Mouse (Mus musculus) midbrain, embryonic 13.5 days (tissue): ENCODE results near the gene Sema3e. TPM values are rescaled to one million over a fixed set of nuclear protein-coding genes. Genes with fewer than 3 reads are reported as not detected.

Source experiments
- ATAC-seq: fragments of 200-750 bp; cut with Nextera tagmentation; 2 replicates; pipeline ENCODE4 v1.8.0; 2017; ENCODE audit warnings: mild to moderate bottlenecking, moderate TSS enrichment, moderate library complexity
- H3K27ac ChIP-seq: fragments of 300-500 bp; sonication (generic); 2 replicates; pipeline ENCODE4 v1.5.1; 2015; ENCODE audit warnings: inconsistent platforms, mild to moderate bottlenecking, moderate library complexity
- H3K27me3 ChIP-seq: fragments of 300-500 bp; sonication (generic); 2 replicates; pipeline ENCODE4 v1.6.1; 2015; ENCODE audit warnings: mild to moderate bottlenecking, inconsistent platforms
- H3K36me3 ChIP-seq: fragments of 300-500 bp; sonication (generic); 2 replicates; pipeline ENCODE4 v1.6.1; 2015; ENCODE audit warnings: mild to moderate bottlenecking, inconsistent platforms
- H3K4me1 ChIP-seq: fragments of 300-500 bp; sonication (generic); replicated peaks from 2 replicates; pipeline ENCODE4 v1.6.1; 2015; ENCODE audit warnings: inconsistent platforms
- H3K4me2 ChIP-seq: fragments of 300-500 bp; sonication (generic); replicated peaks from 2 replicates; pipeline ENCODE4 v1.6.1; 2015; ENCODE audit warnings: moderate library complexity, mild to moderate bottlenecking, inconsistent platforms
- H3K4me3 ChIP-seq: fragments of 300-500 bp; sonication (generic); replicated peaks from 2 replicates; pipeline ENCODE4 v1.5.1; 2015; ENCODE audit warnings: mild to moderate bottlenecking, inconsistent platforms
- H3K9ac ChIP-seq: fragments of 300-500 bp; sonication (generic); replicated peaks from 2 replicates; pipeline ENCODE4 v1.6.1; 2015; ENCODE audit warnings: mild to moderate bottlenecking, inconsistent platforms
- H3K9me3 ChIP-seq: fragments of 300-500 bp; sonication (generic); 2 replicates; pipeline ENCODE4 v1.6.1; 2016; ENCODE audit warnings: mild to moderate bottlenecking, inconsistent platforms
- WGBS: fragments of 180-500 bp; shearing (Covaris S2); methylation state at CpG from one replicate; pipeline ENCODE4 v1.1.7; 2015; 5-methylcytosine and 5-hydroxymethylcytosine counted together
- polyA plus RNA-seq: library from polyadenylated mRNA; unstranded; fragments of >200 nt; fragmentation: Nextera tagmentation; extraction: Ambion mirVana; gene quantifications from 2 replicates; pipeline ENCODE4 v1.2.1, GENCODE M21; 2015

The Sema3e gene
- polyA plus RNA-seq, 1 experiment from 2014 or later: 2.0 TPM

GRCm38 (mm10) chr5:14089875-14090608 lies 65.0 kb downstream of the Sema3e start:
- ATAC-seq: no peak
- Histone ChIP-seq H3K27me3 (no peaks in the 10 kb centered on the region), H3K4me2 (no peak overlapping the region), H3K27ac (no peak overlapping the region), H3K9me3 (no peaks in the 10 kb centered on the region), H3K9ac (no peak overlapping the region), H3K36me3 (no peaks in the 10 kb centered on the region), H3K4me3 (no peak overlapping the region), H3K4me1 (peaks cover 8% of the 10 kb centered on the region; the same call in 1 of the 2 replicates)
- 85% methylated on average over 9 of the region's 9 CpGs for WGBS

DNA sequence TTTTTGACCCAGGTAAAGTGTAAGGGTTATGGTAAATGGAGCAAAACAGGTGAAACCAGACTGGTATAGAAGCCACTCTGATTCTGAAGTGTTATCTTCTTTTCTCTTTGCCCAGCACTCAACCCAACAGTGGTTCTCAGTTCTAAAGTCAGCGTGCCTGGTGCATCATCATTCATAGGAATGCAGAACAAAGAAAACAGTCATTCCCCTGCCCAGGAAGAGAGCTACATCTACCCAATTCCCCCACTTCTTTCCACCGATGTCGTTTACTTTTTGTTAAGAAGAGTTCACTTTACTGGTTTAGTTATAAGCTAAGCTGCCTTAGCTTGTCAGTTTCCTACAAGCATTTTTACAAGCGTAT lies 65.5 kb downstream of the Sema3e start:
- Histone ChIP-seq H3K4me3 (no peak overlapping the region), H3K4me2 (no peak overlapping the region), H3K9me3 (no peaks in the 10 kb centered on the region), H3K27me3 (no peaks in the 10 kb centered on the region), H3K27ac (no peak overlapping the region), H3K36me3 (no peaks in the 10 kb centered on the region), H3K4me1 (peaks cover 8% of the 10 kb centered on the region; the same call in 1 of the 2 replicates), H3K9ac (no peak overlapping the region)
- ATAC-seq: no peak
- 94% methylated on average over 4 of the region's 4 CpGs for WGBS

DNA sequence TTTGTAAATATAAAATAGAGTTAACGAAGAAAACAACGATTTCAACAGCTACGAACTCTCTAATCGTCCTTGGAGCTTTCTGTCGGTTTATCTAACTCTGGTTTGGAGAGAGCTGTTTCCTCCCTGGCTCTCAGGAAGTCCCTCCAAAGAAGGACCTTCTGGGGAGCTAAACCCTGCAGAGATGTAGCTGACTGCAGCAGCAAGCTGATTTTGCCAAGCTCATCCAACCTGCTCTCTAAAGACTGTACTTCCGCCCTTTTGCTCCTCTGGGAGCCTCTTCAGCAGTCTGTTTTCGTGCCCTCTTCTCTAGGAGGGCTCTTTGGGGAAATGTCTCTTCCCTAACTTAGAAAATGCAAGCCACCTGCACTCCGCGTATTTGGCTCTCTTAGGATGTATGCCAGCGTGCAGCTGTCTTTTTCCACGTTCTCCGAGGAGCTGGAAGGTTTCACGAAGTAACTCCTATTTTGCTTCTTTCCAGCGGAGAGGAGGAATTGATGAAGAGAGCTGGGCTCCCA lies 67.2 kb downstream of the Sema3e start:
- peaks cover 8% of the 10 kb centered on the region; the same call in 1 of the 2 replicates for H3K4me1 ChIP-seq
- H3K36me3 ChIP-seq: no peaks in the 10 kb centered on the region
- no peaks in the 10 kb centered on the region for H3K27me3 ChIP-seq
- 58% methylated on average over 14 of the region's 14 CpGs for WGBS
- H3K4me3 ChIP-seq: no peak overlapping the region
- peak overlapping the region; percentile 31; the same call in 1 of the 2 replicates for H3K4me2 ChIP-seq
- no peak for ATAC-seq
- no peaks in the 10 kb centered on the region for H3K9me3 ChIP-seq
- no peak overlapping the region for H3K9ac ChIP-seq
- no peak overlapping the region for H3K27ac ChIP-seq

- peaks cover 8% of the 10 kb centered on the region; the same call in 1 of the 2 replicates for H3K4me1 ChIP-seq
- WGBS: 86% methylated on average over 1 of the region's 1 CpGs
- H3K36me3 ChIP-seq: no peaks in the 10 kb centered on the region
- no peak overlapping the region for H3K4me2 ChIP-seq
- no peak overlapping the region for H3K4me3 ChIP-seq
- no peak overlapping the region for H3K27ac ChIP-seq
- H3K9me3 ChIP-seq: no peaks in the 10 kb centered on the region
- no peak for ATAC-seq
- H3K9ac ChIP-seq: no peak overlapping the region
- H3K27me3 ChIP-seq: no peaks in the 10 kb centered on the region
Observed at GRCm38 (mm10) chr5:14096196-14096595, 71.1 kb downstream of the Sema3e start.

GRCm38 (mm10) chr5:14098677-14099076 lies 73.6 kb downstream of the Sema3e start:
- Histone ChIP-seq H3K27ac (no peak overlapping the region), H3K4me3 (no peak overlapping the region), H3K36me3 (no peaks in the 10 kb centered on the region), H3K9me3 (no peaks in the 10 kb centered on the region), H3K9ac (no peak overlapping the region), H3K4me2 (no peak overlapping the region), H3K27me3 (no peaks in the 10 kb centered on the region), H3K4me1 (no peaks in the 10 kb centered on the region)
- WGBS: 93% methylated on average over 3 of the region's 3 CpGs
- ATAC-seq: no peak

DNA sequence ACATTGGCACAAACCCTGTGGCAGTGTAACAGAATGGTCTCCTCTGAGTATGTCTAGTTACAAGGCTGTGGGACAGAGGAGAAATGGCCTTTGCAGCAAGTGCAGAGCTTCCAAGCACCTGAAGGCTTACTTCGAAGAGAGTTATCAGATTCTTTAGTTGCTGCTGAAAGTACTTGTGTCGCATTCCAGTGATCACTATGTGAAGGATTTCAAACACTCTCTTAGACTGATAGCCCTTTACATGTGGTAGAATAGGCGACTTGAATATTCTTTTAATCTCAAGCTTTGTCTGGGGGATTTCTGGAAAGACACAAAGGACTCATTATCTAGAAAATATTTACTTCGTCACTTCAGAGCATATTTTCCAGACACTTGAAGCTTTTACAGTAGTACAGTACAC lies 82.3 kb downstream of the Sema3e start:
- H3K36me3 ChIP-seq: no peaks in the 10 kb centered on the region
- H3K9me3 ChIP-seq: no peaks in the 10 kb centered on the region
- no peaks in the 10 kb centered on the region for H3K4me1 ChIP-seq
- ATAC-seq: no peak
- H3K4me2 ChIP-seq: no peak overlapping the region
- H3K9ac ChIP-seq: no peak overlapping the region
- H3K27me3 ChIP-seq: no peaks in the 10 kb centered on the region
- no peak overlapping the region for H3K4me3 ChIP-seq
- H3K27ac ChIP-seq: no peak overlapping the region
- 73% methylated on average over 4 of the region's 4 CpGs for WGBS

DNA sequence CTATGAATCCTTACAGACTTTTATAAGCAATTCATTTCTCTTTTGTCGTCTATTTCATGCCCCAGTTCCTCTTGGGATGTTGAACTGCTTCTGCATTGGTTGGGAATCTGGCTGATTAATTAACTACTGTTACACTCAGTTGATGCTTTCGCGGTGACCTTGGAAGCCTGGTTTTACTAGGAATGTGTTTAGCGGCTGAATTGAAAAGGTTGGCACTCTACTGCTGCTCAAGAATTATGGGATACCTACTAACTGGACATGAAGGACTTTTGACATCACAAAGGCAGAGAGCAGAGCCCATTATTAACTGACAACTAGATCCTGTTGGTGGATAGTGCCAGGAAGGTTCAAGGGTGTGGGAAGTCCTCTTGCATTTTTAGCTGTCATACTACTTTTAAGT lies 83.9 kb downstream of the Sema3e start:
- 89% methylated on average over 4 of the region's 4 CpGs for WGBS
- Histone ChIP-seq H3K4me2 (no peak overlapping the region), H3K27ac (no peak overlapping the region), H3K9me3 (no peaks in the 10 kb centered on the region), H3K4me1 (no peaks in the 10 kb centered on the region), H3K4me3 (no peak overlapping the region), H3K36me3 (no peaks in the 10 kb centered on the region), H3K27me3 (no peaks in the 10 kb centered on the region), H3K9ac (no peak overlapping the region)
- no peak for ATAC-seq

- H3K4me1 ChIP-seq: no peaks in the 10 kb centered on the region
- no peak overlapping the region for H3K4me2 ChIP-seq
- no peak for ATAC-seq
- no peak overlapping the region for H3K4me3 ChIP-seq
- 86% methylated on average over 4 of the region's 4 CpGs for WGBS
- no peaks in the 10 kb centered on the region for H3K36me3 ChIP-seq
- H3K9me3 ChIP-seq: no peaks in the 10 kb centered on the region
- no peak overlapping the region for H3K27ac ChIP-seq
- H3K9ac ChIP-seq: no peak overlapping the region
- H3K27me3 ChIP-seq: no peaks in the 10 kb centered on the region
Observed at GRCm38 (mm10) chr5:14111401-14111800, 86.3 kb downstream of the Sema3e start.

GRCm38 (mm10) chr5:14121902-14122301 lies 96.8 kb downstream of the Sema3e start:
- Histone ChIP-seq H3K4me2 (no peak overlapping the region), H3K36me3 (no peaks in the 10 kb centered on the region), H3K4me3 (no peak overlapping the region), H3K27me3 (no peaks in the 10 kb centered on the region), H3K9ac (no peak overlapping the region), H3K9me3 (no peaks in the 10 kb centered on the region), H3K27ac (no peak overlapping the region), H3K4me1 (no peaks in the 10 kb centered on the region)
- 61% methylated on average over 5 of the region's 5 CpGs for WGBS
- no peak for ATAC-seq

DNA sequence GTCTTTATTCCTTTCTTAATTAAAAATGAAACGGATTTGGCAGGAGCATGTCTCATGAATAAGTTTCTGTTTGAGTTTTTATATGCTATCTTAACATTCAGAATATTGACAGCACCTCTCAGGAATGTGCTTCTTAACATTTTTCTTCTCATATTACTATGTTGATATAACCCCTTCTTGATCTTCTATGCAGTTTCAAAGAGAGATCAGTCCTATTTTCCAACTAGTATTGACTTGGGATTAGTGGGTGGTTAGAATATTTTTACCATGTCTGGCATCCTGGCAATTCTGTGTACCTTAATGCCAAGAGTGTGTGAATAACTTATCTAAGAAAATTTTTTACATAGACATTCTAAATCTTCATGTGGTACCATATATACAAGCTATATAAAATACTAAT lies 101.5 kb downstream of the Sema3e start:
- Histone ChIP-seq H3K4me2 (no peak overlapping the region), H3K9me3 (no peaks in the 10 kb centered on the region), H3K27me3 (no peaks in the 10 kb centered on the region), H3K27ac (no peak overlapping the region), H3K9ac (no peak overlapping the region), H3K4me3 (no peak overlapping the region), H3K4me1 (no peaks in the 10 kb centered on the region), H3K36me3 (no peaks in the 10 kb centered on the region)
- ATAC-seq: no peak
- WGBS: 70% methylated on average over 1 of the region's 1 CpGs

GRCm38 (mm10) chr5:14135929-14136328 lies 110.9 kb downstream of the Sema3e start:
- WGBS: 44% methylated on average over 8 of the region's 8 CpGs
- ATAC-seq: no peak
- no peaks in the 10 kb centered on the region for H3K9me3 ChIP-seq
- no peak overlapping the region for H3K27ac ChIP-seq
- H3K36me3 ChIP-seq: no peaks in the 10 kb centered on the region
- H3K4me1 ChIP-seq: no peaks in the 10 kb centered on the region
- H3K4me2 ChIP-seq: no peak overlapping the region
- H3K27me3 ChIP-seq: no peaks in the 10 kb centered on the region
- no peak overlapping the region for H3K9ac ChIP-seq
- H3K4me3 ChIP-seq: no peak overlapping the region

DNA sequence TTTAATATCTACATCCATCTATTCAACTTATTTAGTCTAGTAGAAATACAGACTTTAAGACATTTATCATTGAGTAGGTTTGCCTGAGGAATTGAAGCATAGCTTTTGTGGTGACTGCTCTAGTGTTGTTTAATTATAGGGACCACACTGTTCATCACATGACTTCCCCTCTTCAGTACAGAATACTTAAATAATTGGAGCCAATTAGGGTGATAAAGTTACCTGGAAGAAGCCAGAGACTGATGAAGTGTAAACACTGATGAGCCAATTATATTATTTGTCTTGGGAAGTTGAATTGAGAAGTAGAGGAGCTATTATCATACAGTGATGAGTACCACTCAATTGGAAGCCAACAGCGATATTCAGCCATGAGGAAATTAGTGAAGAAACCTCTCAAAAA lies 113.6 kb downstream of the Sema3e start:
- WGBS: 94% methylated on average over 1 of the region's 1 CpGs
- no peak overlapping the region for H3K27ac ChIP-seq
- H3K4me3 ChIP-seq: no peak overlapping the region
- ATAC-seq: no peak
- no peak overlapping the region for H3K9ac ChIP-seq
- no peaks in the 10 kb centered on the region for H3K27me3 ChIP-seq
- no peaks in the 10 kb centered on the region for H3K4me1 ChIP-seq
- no peak overlapping the region for H3K4me2 ChIP-seq
- H3K36me3 ChIP-seq: no peaks in the 10 kb centered on the region
- no peaks in the 10 kb centered on the region for H3K9me3 ChIP-seq

- no peak overlapping the region for H3K9ac ChIP-seq
- no peak overlapping the region for H3K27ac ChIP-seq
- H3K27me3 ChIP-seq: no peaks in the 10 kb centered on the region
- H3K4me3 ChIP-seq: no peak overlapping the region
- H3K4me1 ChIP-seq: no peaks in the 10 kb centered on the region
- no peak for ATAC-seq
- H3K36me3 ChIP-seq: no peaks in the 10 kb centered on the region
- no peaks in the 10 kb centered on the region for H3K9me3 ChIP-seq
- WGBS: 82% methylated on average over 5 of the region's 5 CpGs
- no peak overlapping the region for H3K4me2 ChIP-seq
Observed at GRCm38 (mm10) chr5:14162579-14162978, 137.5 kb downstream of the Sema3e start.
